Mouse (Mus musculus) CH12.LX (cell line): Measurements from ENCODE around the gene Mad1l1. TPM values are rescaled to one million over a fixed set of nuclear protein-coding genes. Genes with fewer than 3 reads are reported as not detected.

Experiments
- DNase-seq: peaks from one replicate; pipeline ENCODE4 v3.0.0-alpha.2; 2013; ENCODE audit errors: extremely low read depth
- H3K27ac ChIP-seq: 2 replicates; pipeline ENCODE4 v1.5.1; 2012; ENCODE audit warnings: low read depth, mild to moderate bottlenecking, control low read depth, moderate library complexity; ENCODE audit not compliant: insufficient read depth
- H3K27me3 ChIP-seq: replicated peaks from 2 replicates; pipeline ENCODE3; 2012; ENCODE audit warnings: inconsistent platforms
- H3K36me3 ChIP-seq, 2 experiments: replicated peaks in 1 of 2; 2 replicates each; pipeline versions ENCODE3 to v1.6.1; 2012; ENCODE audit warnings: inconsistent platforms in 1 of 2, low read length in 1 of 2, mild to moderate bottlenecking in 1 of 2, mixed read lengths in 1 of 2, moderate library complexity in 1 of 2; ENCODE audit not compliant: control insufficient read depth in 1 of 2, insufficient read depth in 1 of 2
- H3K4me1 ChIP-seq, 2 experiments: 2 replicates each; pipeline ENCODE4 v1.6.1; 2012; ENCODE audit warnings: inconsistent platforms in 1 of 2, moderate library complexity in 1 of 2; ENCODE audit not compliant: insufficient read depth in 2 of 2, control insufficient read depth in 1 of 2
- H3K4me2 ChIP-seq: 2 replicates; pipeline ENCODE4 v1.6.1; 2012; ENCODE audit warnings: low read depth, mild to moderate bottlenecking, control low read depth; ENCODE audit not compliant: poor library complexity, insufficient read depth, severe bottlenecking
- H3K4me3 ChIP-seq, 3 experiments: fragments of 150-350 bp in 1 of 3; sonication (generic) in 1 of 3; replicated peaks in 1 of 3; 2 replicates each; pipeline versions ENCODE3 to v1.5.1; 2011 to 2012; ENCODE audit warnings: low read depth in 2 of 3, low read length in 2 of 3, mild to moderate bottlenecking in 2 of 3, moderate library complexity in 2 of 3, control low read depth in 1 of 3, improper control_type of control experiment in 1 of 3, inconsistent platforms in 1 of 3, mixed read lengths in 1 of 3; ENCODE audit not compliant: poor library complexity in 1 of 3
- H3K79me2 ChIP-seq: replicated peaks from 2 replicates; pipeline ENCODE4 v1.6.1; 2012; ENCODE audit warnings: mild to moderate bottlenecking, moderate library complexity; ENCODE audit not compliant: control insufficient read depth, poor library complexity, insufficient read depth, severe bottlenecking; ENCODE audit errors: extremely low read depth
- H3K9ac ChIP-seq: 2 replicates; pipeline ENCODE4 v1.6.1; 2012; ENCODE audit warnings: low read depth, mild to moderate bottlenecking, control low read depth, moderate library complexity; ENCODE audit not compliant: insufficient read depth
- H3K9me3 ChIP-seq: replicated peaks from 2 replicates; pipeline ENCODE3; 2012; ENCODE audit warnings: low read length, inconsistent platforms, mixed read lengths
- ELF1 ChIP-seq: IDR thresholded peaks from 2 replicates; pipeline ENCODE4 v1.6.1; 2014; ENCODE audit warnings: low read depth, mild to moderate bottlenecking, inconsistent platforms, low read length, improper control_type of control experiment
- EP300 ChIP-seq: IDR thresholded peaks from 2 replicates; pipeline ENCODE4 v1.6.1; 2011; ENCODE audit warnings: low read length, improper control_type of control experiment
- ETS1 ChIP-seq: conservative IDR thresholded peaks from 2 replicates; pipeline ENCODE4 v1.6.1; 2012; ENCODE audit warnings: low read depth, mild to moderate bottlenecking, inconsistent platforms, low read length, improper control_type of control experiment, moderate library complexity
- GABPA ChIP-seq: IDR thresholded peaks from 2 replicates; pipeline ENCODE4 v1.6.1; 2012; ENCODE audit warnings: low read depth, low read length, improper control_type of control experiment, inconsistent platforms; ENCODE audit not compliant: insufficient replicate concordance
- HCFC1 ChIP-seq: IDR thresholded peaks from 2 replicates; pipeline ENCODE4 v1.6.1; 2012; ENCODE audit warnings: low read depth, mild to moderate bottlenecking, inconsistent platforms, low read length, improper control_type of control experiment
- MAFK ChIP-seq: IDR thresholded peaks from 2 replicates; pipeline ENCODE4 v1.6.1; 2011; ENCODE audit warnings: low read length, improper control_type of control experiment; ENCODE audit not compliant: insufficient replicate concordance
- MAX ChIP-seq: IDR thresholded peaks from 2 replicates; pipeline ENCODE4 v1.6.1; 2011; ENCODE audit warnings: low read length, improper control_type of control experiment
- MEF2A ChIP-seq: IDR thresholded peaks from 2 replicates; pipeline ENCODE4 v1.6.1; 2014; ENCODE audit warnings: low read depth, mild to moderate bottlenecking, inconsistent platforms, low read length, improper control_type of control experiment, borderline replicate concordance
- MXI1 ChIP-seq: IDR thresholded peaks from 2 replicates; pipeline ENCODE4 v1.6.1; 2011; ENCODE audit warnings: mild to moderate bottlenecking, low read depth, low read length, improper control_type of control experiment
- NRF1 ChIP-seq: IDR thresholded peaks from 2 replicates; pipeline ENCODE4 v1.6.1; 2014; ENCODE audit warnings: low read depth, mild to moderate bottlenecking, inconsistent platforms, low read length, improper control_type of control experiment, moderate library complexity
- PAX5 ChIP-seq: IDR thresholded peaks from 2 replicates; pipeline ENCODE4 v1.6.1; 2012; ENCODE audit warnings: low read length, inconsistent platforms, mixed read lengths
- POLR2A ChIP-seq: IDR thresholded peaks from 2 replicates; pipeline ENCODE4 v1.6.1; 2011; ENCODE audit warnings: low read depth, mild to moderate bottlenecking, improper control_type of control experiment, low read length
- SIN3A ChIP-seq: IDR thresholded peaks from 2 replicates; pipeline ENCODE4 v1.6.1; 2012; ENCODE audit warnings: low read length, improper control_type of control experiment, inconsistent platforms
- TBP ChIP-seq: conservative IDR thresholded peaks from 2 replicates; pipeline ENCODE4 v1.6.1; 2011; ENCODE audit warnings: low read depth, low read length, improper control_type of control experiment
- TCF12 ChIP-seq: IDR thresholded peaks from 2 replicates; pipeline ENCODE4 v1.6.1; 2014; ENCODE audit warnings: low read depth, mild to moderate bottlenecking, inconsistent platforms, low read length, improper control_type of control experiment
- UBTF ChIP-seq: IDR thresholded peaks from 2 replicates; pipeline ENCODE4 v1.6.1; 2012; ENCODE audit warnings: low read depth, mild to moderate bottlenecking, inconsistent platforms, low read length, improper control_type of control experiment, moderate library complexity
- USF1 ChIP-seq: IDR thresholded peaks from 2 replicates; pipeline ENCODE4 v1.6.1; 2014; ENCODE audit warnings: low read depth, mild to moderate bottlenecking, inconsistent platforms, low read length, improper control_type of control experiment
- ZKSCAN1 ChIP-seq: IDR thresholded peaks from 2 replicates; pipeline ENCODE4 v1.6.1; 2012; ENCODE audit warnings: low read depth, inconsistent platforms, low read length, improper control_type of control experiment, borderline replicate concordance
- ZMIZ1 ChIP-seq: IDR thresholded peaks from 2 replicates; pipeline ENCODE4 v1.6.1; 2012; ENCODE audit warnings: low read depth, mild to moderate bottlenecking, inconsistent platforms, low read length, improper control_type of control experiment
- dilution Hi-C: fragments of 300-500 bp; cut with MboI; formaldehyde crosslinking; loops from 2 replicates; pipeline ENCODE4 v1.14.3; 2020; ENCODE audit warnings: low sequenced_read_pairs; ENCODE audit not compliant: extremely low pct_unique_long_range_greater_than_20kb, extremely low pct_ligation_motif_present
- in situ Hi-C: fragments of 300-500 bp; cut with MboI; formaldehyde crosslinking; loops from 3 replicates; pipeline ENCODE4 v1.14.3; 2019; ENCODE audit warnings: low sequenced_read_pairs, low pct_ligation_motif_present, low pct_unique_long_range_greater_than_20kb, mixed read lengths
- polyA plus RNA-seq: library from polyadenylated mRNA; unstranded; fragments of >175 nt; gene quantifications from 2 replicates; pipeline ENCODE4 v1.2.1, GENCODE M21; 2012; ENCODE audit warnings: low read depth; ENCODE audit not compliant: insufficient read length
- total RNA-seq, 2 experiments: library from RNA; depleted of rRNA; stranded (reverse); fragments of 300-350 nt in 1 of 2; fragments of >200 nt in 1 of 2; gene quantifications; 2 replicates each; pipeline ENCODE4 v1.2.3; 2012 to 2014

Mad1l1 gene
- total and polyA plus RNA-seq, 3 experiments = 24.8 to 45.6 (median 28.9) TPM

DNA sequence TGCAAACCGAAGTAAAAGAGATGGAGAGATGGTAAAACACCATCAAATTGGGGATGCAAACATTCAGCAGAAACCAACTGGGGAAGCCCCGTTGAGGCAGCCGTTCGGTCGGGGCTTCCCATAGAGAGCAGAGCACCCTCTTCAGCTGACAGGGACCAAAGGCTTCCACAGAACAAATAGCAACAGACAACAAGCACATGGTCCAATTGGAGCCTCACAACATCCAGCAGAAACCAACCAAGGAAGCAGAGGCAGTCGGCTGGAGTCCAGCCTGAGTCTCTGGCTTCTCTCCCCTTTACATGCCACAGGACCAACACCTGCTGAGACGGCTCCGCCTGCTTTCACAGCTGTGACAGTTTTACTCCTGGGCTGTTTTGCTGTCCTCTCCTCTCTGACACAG, 343.9 kb downstream of the Mad1l1 start (continued):
- TF ChIP-seq ZMIZ1 = no peak
- 0 out of 2 replicates have a peak, but pooled peaks have one; percentile 52 for TF ChIP-seq TBP
- peak; percentile 70; the same call in 1 of the 2 replicates for TF ChIP-seq SIN3A
- no peak for TF ChIP-seq ELF1
- TF ChIP-seq UBTF = 0 out of 2 replicates have a peak, but pooled peaks have one; percentile 50
- peak; percentile 26; the same call in 1 of the 2 replicates for TF ChIP-seq EP300
- TF ChIP-seq MAX = no peak; the same call in 1 of the 2 replicates
- TF ChIP-seq TCF12 = peak; percentile 59
- TF ChIP-seq POLR2A = no peak

DNA sequence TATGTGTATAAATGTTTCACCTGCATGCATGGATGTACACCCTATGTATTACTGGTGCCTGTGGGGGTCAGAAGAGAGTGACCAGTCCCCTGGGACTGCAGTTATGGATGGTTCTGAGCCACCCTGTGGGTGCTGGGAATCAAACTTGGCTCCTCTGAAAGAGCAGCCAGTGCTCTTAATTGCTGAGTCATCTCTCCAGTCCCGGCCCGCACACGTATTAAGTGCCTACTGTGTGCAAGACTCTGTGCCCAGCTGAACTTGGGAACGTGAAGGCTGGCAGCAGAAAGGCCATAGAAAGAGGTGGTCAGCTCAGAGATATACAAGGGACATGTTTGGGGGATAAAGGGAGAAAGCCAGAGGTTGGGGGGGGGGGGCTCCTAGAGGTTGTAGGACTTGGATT, 344.8 kb downstream of the Mad1l1 start:
- dilution Hi-C loops = no loop called here
- Histone ChIP-seq H3K9me3 (peaks cover 4% of the 10 kb centered on the region), H3K27me3 (no peaks in the 10 kb centered on the region), H3K4me1 (peaks cover 22 to 50% of the 10 kb centered on the region in 2 experiments)
- TF ChIP-seq NRF1 = no peak
- TF ChIP-seq MAFK = peak; percentile 70; the same call in 1 of the 2 replicates
- TF ChIP-seq GABPA = no peak
- TF ChIP-seq MEF2A = no peak
- TF ChIP-seq PAX5 = no peak
- no peak for TF ChIP-seq MXI1
- no peak for TF ChIP-seq TBP
- no peak for TF ChIP-seq USF1
- peak; percentile 67 for TF ChIP-seq ZKSCAN1
- no peak for TF ChIP-seq UBTF
- TF ChIP-seq ELF1 = no peak
- TF ChIP-seq MAX = no peak
- TF ChIP-seq HCFC1 = no peak
- TF ChIP-seq ETS1 = no peak
- TF ChIP-seq, all 38 proteins: peak for 2
- Histone ChIP-seq H3K4me2 (peak overlapping the region; percentile 86; the same call in 1 of the 2 replicates), H3K27ac (no peak overlapping the region), H3K9ac (no peak overlapping the region), H3K36me3 (no peaks in the 10 kb centered on the region), H3K4me3 (no peak overlapping the region), H3K79me2 (no peaks in the 10 kb centered on the region)
- no peak for DNase-seq
- in situ Hi-C loops = no loop called here
